In genomic region chr8:122415554-122415953, GRCm38 (mm10) we compare ENCODE assay signal across 18 mouse cellular contexts. TPM values are rescaled to one million over a fixed set of nuclear protein-coding genes. Genes with fewer than 3 reads are reported as not detected.
"Had no signal": no experiment of that assay in that cellular context is flagged by ENCODE, and none has a peak within 500 bp of the region (broad histone marks: within the 10 kb centered on the region; RNA-seq: fewer than 3 reads in every experiment).

No protein-coding gene starts in this region.

- DNase-seq: kidney, adult 8-10 months; liver, postnatal 0 days; lung, postnatal 14 days; retina, postnatal 1 day; right cerebral cortex, postnatal 14 days; thymus, postnatal 36 days had no signal

- H3K4me2 ChIP-seq: liver, embryonic 11.5 days; lung, embryonic 15.5 days; midbrain, embryonic 11.5 days; neural tube, embryonic 13.5 days had no signal

- H3K4me3 ChIP-seq: left cerebral cortex, adult 2 months; limb, embryonic 10.5 days; lung, embryonic 15.5 days; neural tube, embryonic 13.5 days had no signal

- ATAC-seq: intestine, embryonic 16.5 days; liver, postnatal 0 days; midbrain, embryonic 16.5 days had no signal

- H3K27ac ChIP-seq: left cerebral cortex, adult 2 months; limb, embryonic 10.5 days; lung, embryonic 15.5 days; neural tube, embryonic 13.5 days had no signal

- H3K4me1 ChIP-seq: limb, embryonic 10.5 days; neural tube, embryonic 13.5 days had no signal

- H3K9ac ChIP-seq: liver, postnatal 0 days; lung, embryonic 15.5 days; neural tube, embryonic 13.5 days had no signal

- H3K9me3 ChIP-seq: limb, embryonic 10.5 days; lung, embryonic 15.5 days; neural tube, embryonic 13.5 days had no signal

- H3K27me3 ChIP-seq: lung, embryonic 15.5 days; neural tube, embryonic 13.5 days had no signal

RNA-seq across cellular contexts. Expression of gene Il17c, which starts 6.3 kb away (rescaled TPM):
- total RNA-seq: layer of hippocampus, postnatal 25 days; left cerebral cortex, adult 2 months; left cerebral cortex, postnatal 14 days had no signal
- polyA plus RNA-seq: intestine, embryonic 16.5 days; kidney, embryonic 16.5 days; liver, embryonic 11.5 days; liver, postnatal 0 days; lung, embryonic 15.5 days; midbrain, embryonic 11.5 days; midbrain, embryonic 16.5 days; neural tube, embryonic 13.5 days; stomach, embryonic 16.5 days had no signal

RNA-seq across cellular contexts. Expression of gene Snai3, which starts 45.0 kb away (rescaled TPM):
- total RNA-seq: layer of hippocampus, postnatal 25 days; left cerebral cortex, postnatal 14 days had no signal
- polyA plus RNA-seq: limb, embryonic 10.5 days; midbrain, embryonic 11.5 days; midbrain, embryonic 16.5 days had no signal
